Mouse (Mus musculus) layer of hippocampus, adult 18-20 months (tissue): Measurements from ENCODE around the gene Slc9a8. TPM values are rescaled to one million over a fixed set of nuclear protein-coding genes. Genes with fewer than 3 reads are reported as not detected.

ENCODE experiments used
- DNase-seq, 2 experiments: peaks; one replicate each; pipeline ENCODE4 v3.0.0; 2022; ENCODE audit warnings: low spot score in 2 of 2
- total RNA-seq, 2 experiments: library from RNA; stranded (reverse); gene quantifications; 2 replicates each; pipeline ENCODE4 v1.2.3; 2021

The Slc9a8 gene
- total RNA-seq, 2 experiments from 2014 or later: 28.9 to 29.9 TPM

- no peak for DNase-seq
Measured at GRCm38 (mm10) chr2:167414461-167414860, 7.1 kb upstream of the Slc9a8 start.

- no peak for DNase-seq
Measured at GRCm38 (mm10) chr2:167415970-167416563, 5.4 kb upstream of the Slc9a8 start.

GRCm38 (mm10) chr2:167417048-167417447, 4.5 kb upstream of the Slc9a8 start:
- DNase-seq: no peak

- peak in 1 of 2 experiments; percentile 77 for DNase-seq
Measured at GRCm38 (mm10) chr2:167417694-167418093, 3.8 kb upstream of the Slc9a8 start.

GRCm38 (mm10) chr2:167419204-167419603, 2.3 kb upstream of the Slc9a8 start:
- DNase-seq: peak in 1 of 2 experiments; percentile 73

GRCm38 (mm10) chr2:167420811-167421241, 686 bp upstream of the Slc9a8 start:
- peak in 1 of 2 experiments; percentile 12 for DNase-seq

GRCm38 (mm10) chr2:167422150-167422470, 598 bp downstream of the Slc9a8 start:
- DNase-seq: no peak

- no peak for DNase-seq
Measured at GRCm38 (mm10) chr2:167423031-167423611, 1.6 kb downstream of the Slc9a8 start.

- DNase-seq: no peak
Measured at GRCm38 (mm10) chr2:167424040-167424439, 2.5 kb downstream of the Slc9a8 start.

GRCm38 (mm10) chr2:167424516-167424915, 3.0 kb downstream of the Slc9a8 start:
- no peak for DNase-seq

GRCm38 (mm10) chr2:167425407-167425806, 3.9 kb downstream of the Slc9a8 start:
- no peak for DNase-seq

- no peak for DNase-seq
Measured at GRCm38 (mm10) chr2:167429596-167429995, 8.1 kb downstream of the Slc9a8 start.

GRCm38 (mm10) chr2:167430737-167431417, 9.4 kb downstream of the Slc9a8 start:
- no peak for DNase-seq

GRCm38 (mm10) chr2:167431418-167431776, 9.9 kb downstream of the Slc9a8 start:
- no peak for DNase-seq

GRCm38 (mm10) chr2:167434570-167434969, 13.1 kb downstream of the Slc9a8 start:
- DNase-seq: peak in 1 of 2 experiments; percentile 46

GRCm38 (mm10) chr2:167435631-167436030, 14.1 kb downstream of the Slc9a8 start:
- no peak for DNase-seq

- DNase-seq: peak in 1 of 2 experiments; percentile 73
Measured at GRCm38 (mm10) chr2:167436371-167436770, 14.9 kb downstream of the Slc9a8 start.

GRCm38 (mm10) chr2:167439422-167439821, 17.9 kb downstream of the Slc9a8 start:
- DNase-seq: no peak

- DNase-seq: no peak
Measured at GRCm38 (mm10) chr2:167443411-167444193, 22.1 kb downstream of the Slc9a8 start.

GRCm38 (mm10) chr2:167445911-167446780, 24.6 kb downstream of the Slc9a8 start:
- DNase-seq: no peak

GRCm38 (mm10) chr2:167447207-167447606, 25.7 kb downstream of the Slc9a8 start:
- DNase-seq: no peak
